Mouse (Mus musculus) embryonic fibroblast, embryonic 13.5 days (primary cell): ENCODE results near the gene B4galt1.

ENCODE experiments used
- CTCF ChIP-seq: IDR thresholded peaks from 2 replicates; pipeline ENCODE4 v1.5.1; 2011; ENCODE audit warnings: mild to moderate bottlenecking, control low read depth, low read length, moderate library complexity, borderline replicate concordance; ENCODE audit not compliant: insufficient read depth
- POLR2A ChIP-seq: IDR thresholded peaks from 2 replicates; pipeline ENCODE4 v1.6.1; 2011; ENCODE audit warnings: low read depth, mild to moderate bottlenecking, control low read depth, low read length, moderate library complexity

DNA sequence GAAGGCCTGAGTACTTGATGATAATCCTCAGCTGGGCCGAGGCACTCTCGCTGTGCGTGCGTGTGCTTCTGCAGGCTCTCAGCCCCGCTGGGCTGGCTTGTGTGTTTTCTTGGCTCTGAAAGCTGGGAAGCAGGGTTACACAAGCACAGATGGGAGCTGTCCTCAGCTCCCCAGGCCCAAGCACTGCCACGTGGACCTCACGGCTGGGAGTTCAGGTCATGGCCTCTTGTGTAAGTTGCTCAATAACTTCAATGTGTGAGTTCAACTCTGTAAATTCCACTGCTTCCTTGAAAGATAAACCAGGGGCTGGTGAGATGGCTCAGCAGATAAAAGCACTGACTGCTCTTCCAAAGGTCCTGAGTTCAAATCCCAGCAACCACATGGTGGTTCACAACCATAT, 24.9 kb downstream of the B4galt1 start:
- TF ChIP-seq POLR2A: no peak
- TF ChIP-seq CTCF: no peak
